Mouse (Mus musculus): Measurements from ENCODE around the gene Gm2244.
"Not testable (repeated sequence)": the region's sequence is repeated elsewhere in the genome, so short reads cannot be mapped to it uniquely, and the experiment has no call there.

The Gm2244 gene

GRCm38 (mm10) chr14:19549863-19550262 is at the start of gene Gm2244:
Gene Gm2244 (minus strand): TSS chr14:19549963.
- DNase-seq (ENCODE audit: low spot score), result not testable (repeated sequence)

- peak; percentile 37 for DNase-seq (ENCODE audit: low spot score)
Measured at GRCm38 (mm10) chr14:19584804-19585667, 35.3 kb upstream of the Gm2244 start, which contains the start of gene Gm2237. Gene Gm2237 (minus strand): TSS chr14:19585135.

Data from testis, postnatal 10 days (tissue).